Mouse (Mus musculus): ENCODE results near the gene Sepsecs. TPM values are rescaled to one million over a fixed set of nuclear protein-coding genes. Genes with fewer than 3 reads are reported as not detected.

Gene Sepsecs
- 8.3 TPM for polyA plus RNA-seq (2017; shearing (Covaris generic))

DNA sequence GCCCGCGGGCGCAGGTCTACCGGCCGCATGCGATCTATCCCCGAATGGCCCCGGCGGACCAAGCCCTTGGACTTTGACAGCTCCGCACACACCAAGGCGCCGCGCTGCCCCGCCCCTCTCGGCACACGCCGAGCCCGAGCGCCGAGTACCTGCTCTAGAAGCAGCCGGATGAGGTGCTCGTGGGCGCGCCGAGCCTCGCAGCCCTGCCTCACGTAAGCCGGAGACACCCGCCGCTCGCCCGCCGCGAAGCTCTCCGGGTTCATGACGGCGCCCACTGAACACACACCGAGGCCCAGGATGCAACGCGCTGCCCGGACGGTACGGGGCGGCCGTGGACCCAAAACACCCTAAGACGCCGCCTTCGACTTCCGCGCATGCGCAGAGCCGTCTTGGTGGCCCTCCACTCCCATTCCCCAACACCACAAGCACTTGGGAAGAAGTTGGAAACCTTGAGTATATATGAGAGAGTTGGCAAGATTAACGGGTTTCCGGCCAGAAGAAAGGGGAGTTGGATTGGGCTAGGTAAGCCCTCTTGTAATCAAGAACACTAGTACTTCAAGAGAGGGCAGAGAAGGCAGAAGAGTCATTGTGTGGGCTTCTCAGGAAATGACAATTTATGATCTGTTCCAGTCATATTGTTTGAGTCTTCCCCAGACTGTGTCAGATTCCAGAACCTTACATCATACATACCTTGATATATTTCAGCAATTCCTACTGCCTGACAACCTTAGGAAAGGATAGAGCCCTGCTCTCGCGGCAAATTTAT is at the start of gene Sepsecs:
Gene Sepsecs (minus strand): TSS at position 283 of the 766 bp plus-strand sequence.

Other genes with a start within 250 kb of the Sepsecs start
- not detected for gene Ccdc149, start 198.2 kb downstream of the Sepsecs start, polyA plus RNA-seq (2017; shearing (Covaris generic))
- gene Lgi2, start 103.2 kb downstream of the Sepsecs start, polyA plus RNA-seq (2017; shearing (Covaris generic)), result not detected
- gene Pi4k2b, start 71.9 kb upstream of the Sepsecs start, polyA plus RNA-seq (2017; shearing (Covaris generic)), result 6.6 TPM
- gene Zcchc4, start 105.7 kb upstream of the Sepsecs start, polyA plus RNA-seq (2017; shearing (Covaris generic)), result 14.1 TPM
- 36.1 TPM for gene Anapc4, start 164.3 kb upstream of the Sepsecs start, polyA plus RNA-seq (2017; shearing (Covaris generic))

All from naive thymus-derived CD4-positive, alpha-beta T cell, adult 5 months (primary cell).